Mouse (Mus musculus): ENCODE results near the gene Ppp2r5c. TPM values are rescaled to one million over a fixed set of nuclear protein-coding genes. Genes with fewer than 3 reads are reported as not detected.
A peak's percentile ranks its signal among the peaks of the same experiment; 100 is the strongest.

The Ppp2r5c gene
- total RNA-seq, 2 experiments from 2014 or later: 41.1 to 61.2 TPM

- ATAC-seq (replicated peaks; ENCODE audit: low FRiP score, poor library complexity, severe bottlenecking): peak; percentile 45
Observed at GRCm38 (mm10) chr12:110484824-110485584, 38.1 kb downstream of the Ppp2r5c start.

GRCm38 (mm10) chr12:110485585-110486331 is 38.8 kb downstream of the Ppp2r5c start:
- peak; percentile 82 for ATAC-seq (replicated peaks; ENCODE audit: low FRiP score, poor library complexity, severe bottlenecking)

GRCm38 (mm10) chr12:110486852-110487251 is 39.9 kb downstream of the Ppp2r5c start:
- ATAC-seq (replicated peaks; ENCODE audit: low FRiP score, poor library complexity, severe bottlenecking): no peak

- no peak for ATAC-seq (replicated peaks; ENCODE audit: low FRiP score, poor library complexity, severe bottlenecking)
Observed at GRCm38 (mm10) chr12:110488031-110488430, 41.1 kb downstream of the Ppp2r5c start.

- no peak for ATAC-seq (replicated peaks; ENCODE audit: low FRiP score, poor library complexity, severe bottlenecking)
Observed at GRCm38 (mm10) chr12:110489946-110490701, 43.2 kb downstream of the Ppp2r5c start.

- no peak for ATAC-seq (replicated peaks; ENCODE audit: low FRiP score, poor library complexity, severe bottlenecking)
Observed at GRCm38 (mm10) chr12:110492436-110492835, 45.5 kb downstream of the Ppp2r5c start.

GRCm38 (mm10) chr12:110493597-110494369 is 46.9 kb downstream of the Ppp2r5c start:
- ATAC-seq (replicated peaks; ENCODE audit: low FRiP score, poor library complexity, severe bottlenecking): no peak

GRCm38 (mm10) chr12:110494846-110495245 is 47.9 kb downstream of the Ppp2r5c start:
- ATAC-seq (replicated peaks; ENCODE audit: low FRiP score, poor library complexity, severe bottlenecking): no peak

GRCm38 (mm10) chr12:110495260-110495659 is 48.3 kb downstream of the Ppp2r5c start:
- no peak for ATAC-seq (replicated peaks; ENCODE audit: low FRiP score, poor library complexity, severe bottlenecking)

GRCm38 (mm10) chr12:110496016-110496415 is 49.1 kb downstream of the Ppp2r5c start:
- no peak for ATAC-seq (replicated peaks; ENCODE audit: low FRiP score, poor library complexity, severe bottlenecking)

- no peak for ATAC-seq (replicated peaks; ENCODE audit: low FRiP score, poor library complexity, severe bottlenecking)
Observed at GRCm38 (mm10) chr12:110497013-110497412, 50.1 kb downstream of the Ppp2r5c start.

- ATAC-seq (replicated peaks; ENCODE audit: low FRiP score, poor library complexity, severe bottlenecking): no peak
Observed at GRCm38 (mm10) chr12:110497485-110497884, 50.6 kb downstream of the Ppp2r5c start.

- peak; percentile 81 for ATAC-seq (replicated peaks; ENCODE audit: low FRiP score, poor library complexity, severe bottlenecking)
Observed at GRCm38 (mm10) chr12:110498283-110499224, 51.6 kb downstream of the Ppp2r5c start.

- ATAC-seq (replicated peaks; ENCODE audit: low FRiP score, poor library complexity, severe bottlenecking): 0 out of 2 replicates have a peak, but pooled peaks have one; percentile 45
Observed at GRCm38 (mm10) chr12:110499225-110499992, 52.5 kb downstream of the Ppp2r5c start.

- ATAC-seq (replicated peaks; ENCODE audit: low FRiP score, poor library complexity, severe bottlenecking): no peak
Observed at GRCm38 (mm10) chr12:110500095-110500494, 53.2 kb downstream of the Ppp2r5c start.

- ATAC-seq (replicated peaks; ENCODE audit: low FRiP score, poor library complexity, severe bottlenecking): no peak
Observed at GRCm38 (mm10) chr12:110503406-110504144, 56.7 kb downstream of the Ppp2r5c start.

GRCm38 (mm10) chr12:110504145-110504490 is 57.2 kb downstream of the Ppp2r5c start:
- no peak for ATAC-seq (replicated peaks; ENCODE audit: low FRiP score, poor library complexity, severe bottlenecking)
